Mouse (Mus musculus): ENCODE measurements at regions not wholly inside any gene's neighbourhood (a gene's known extent, or its start where the extent isn't known, plus 50 kb on each side); places are given as distances from the start of the nearest gene placed in this dataset.

DNA sequence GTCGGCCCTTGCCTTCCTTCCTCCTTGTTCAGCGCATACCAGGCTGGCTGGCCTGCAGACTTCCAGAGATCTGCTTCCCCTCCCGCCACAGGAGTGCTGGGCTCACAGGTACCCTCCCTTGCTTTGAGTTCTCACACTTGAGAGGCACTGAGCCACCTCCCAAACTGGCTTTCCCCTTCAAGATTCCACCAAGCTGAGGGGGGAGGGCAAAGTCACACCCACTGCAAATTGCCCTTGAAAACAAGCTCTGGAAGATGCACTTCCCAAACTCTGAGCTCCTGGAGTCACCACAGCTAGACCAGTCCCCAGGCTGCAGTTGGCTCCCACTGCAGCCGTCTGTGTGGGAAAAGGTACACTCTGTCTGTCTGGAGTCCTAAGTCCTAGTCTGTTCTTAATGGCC, 142.1 kb upstream of the Slc22a12 start:
- no peaks in the 10 kb centered on the region for H3K36me3 ChIP-seq (ENCODE audit: control insufficient read depth, insufficient read depth, low read length)
- H3K9me3 ChIP-seq (ENCODE audit: control insufficient read depth, low read length) = no peaks in the 10 kb centered on the region
- H3K4me1 ChIP-seq (replicated peaks; ENCODE audit: control insufficient read depth, insufficient read depth, low read length) = no peaks in the 10 kb centered on the region
- 13% methylated on average over 4 of the region's 4 CpGs for WGBS
- H3K27ac ChIP-seq (ENCODE audit: low read length) = no peak overlapping the region
- H3K4me3 ChIP-seq (ENCODE audit: low read length) = no peak overlapping the region
- no peak overlapping the region for H3K4me2 ChIP-seq (ENCODE audit: low read depth, low read length)
- H3K9ac ChIP-seq (ENCODE audit: low read length) = no peak overlapping the region
- no peak for ATAC-seq (ENCODE audit: low read depth)
- H3K27me3 ChIP-seq (ENCODE audit: control insufficient read depth, insufficient read depth, low read depth, low read length) = no peaks in the 10 kb centered on the region

DNA sequence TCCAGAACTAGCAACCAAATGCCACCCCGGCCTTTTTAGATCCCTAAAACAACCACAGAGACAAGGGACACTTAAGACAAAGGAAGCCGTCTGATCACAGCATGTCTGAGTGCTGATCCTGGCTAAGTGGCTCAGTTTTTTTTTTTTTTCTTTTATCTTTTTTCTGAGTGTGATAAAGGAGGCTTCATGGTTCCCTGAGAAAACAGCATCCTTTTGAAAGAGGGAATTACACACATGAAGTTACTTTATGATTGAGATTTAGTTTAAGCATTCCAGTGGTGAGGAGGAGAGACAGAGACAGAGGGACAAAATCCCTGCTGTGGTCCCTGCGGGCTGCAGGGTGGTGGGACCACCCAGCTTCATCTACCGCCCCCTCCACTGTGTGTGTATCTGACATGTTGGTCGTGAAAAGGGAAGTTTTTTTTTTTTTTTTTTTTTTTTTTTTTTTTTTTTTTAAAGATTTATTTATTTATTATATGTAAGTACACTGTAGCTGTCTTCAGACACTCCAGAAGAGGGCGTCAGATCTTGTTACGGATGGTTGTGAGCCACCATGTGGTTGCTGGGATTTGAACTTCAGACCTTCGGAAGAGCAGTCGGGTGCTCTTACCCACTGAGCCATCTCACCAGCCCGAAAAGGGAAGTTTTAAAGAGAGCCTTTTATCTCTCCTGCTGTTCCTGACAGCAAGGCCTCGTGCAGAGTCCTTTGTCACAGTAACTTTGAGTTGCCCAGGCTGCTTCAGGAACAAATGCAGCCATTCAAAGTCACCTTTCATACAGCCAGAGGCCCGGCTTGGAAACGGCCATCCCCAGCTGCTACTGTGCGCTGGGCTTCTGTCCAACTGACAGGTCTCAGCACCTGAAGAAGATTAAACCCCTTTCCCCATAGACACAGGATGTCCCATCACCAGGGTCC, 136.8 kb upstream of the Slc22a12 start:
- Histone ChIP-seq H3K4me1 (replicated peaks; ENCODE audit: control insufficient read depth, insufficient read depth, low read length) (no peaks in the 10 kb centered on the region), H3K9me3 (ENCODE audit: control insufficient read depth, low read length) (no peaks in the 10 kb centered on the region), H3K27ac (ENCODE audit: low read length) (no peak overlapping the region), H3K9ac (ENCODE audit: low read length) (no peak overlapping the region), H3K36me3 (ENCODE audit: control insufficient read depth, insufficient read depth, low read length) (no peaks in the 10 kb centered on the region), H3K4me3 (ENCODE audit: low read length) (no peak overlapping the region), H3K4me2 (ENCODE audit: low read depth, low read length) (no peak overlapping the region), H3K27me3 (ENCODE audit: control insufficient read depth, insufficient read depth, low read depth, low read length) (no peaks in the 10 kb centered on the region)
- no peak for ATAC-seq (ENCODE audit: low read depth)
- WGBS = 29% methylated on average over 12 of the region's 14 CpGs

DNA sequence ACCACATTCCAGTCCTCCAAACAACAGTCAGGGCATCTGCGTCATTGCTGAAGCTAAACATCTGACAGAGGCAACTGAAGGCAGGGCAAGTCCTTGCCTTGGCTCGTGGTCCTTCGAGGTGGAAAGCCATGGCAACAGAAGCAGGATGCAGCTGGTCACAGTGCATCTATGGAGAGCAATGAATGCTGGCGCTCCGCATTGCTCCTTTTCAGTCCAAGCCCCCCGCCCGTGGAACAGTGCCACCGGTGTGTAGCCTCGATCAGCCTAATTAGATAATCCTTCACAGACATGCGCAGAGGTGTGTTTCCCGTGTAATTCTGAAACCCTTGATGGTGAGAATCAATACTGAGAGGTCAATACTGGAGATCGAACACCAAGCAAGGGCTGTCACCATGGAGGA, 134.7 kb upstream of the Slc22a12 start:
- H3K9ac ChIP-seq (ENCODE audit: low read length) = no peak overlapping the region
- 72% methylated on average over 12 of the region's 12 CpGs for WGBS

GRCm38 (mm10) chr19:6675586-6675985, 132.8 kb upstream of the Slc22a12 start:
- Histone ChIP-seq H3K27me3 (ENCODE audit: control insufficient read depth, insufficient read depth, low read depth, low read length) (no peaks in the 10 kb centered on the region), H3K27ac (ENCODE audit: low read length) (no peak overlapping the region), H3K36me3 (ENCODE audit: control insufficient read depth, insufficient read depth, low read length) (no peaks in the 10 kb centered on the region), H3K4me2 (ENCODE audit: low read depth, low read length) (no peak overlapping the region), H3K4me1 (replicated peaks; ENCODE audit: control insufficient read depth, insufficient read depth, low read length) (no peaks in the 10 kb centered on the region), H3K9me3 (ENCODE audit: control insufficient read depth, low read length) (no peaks in the 10 kb centered on the region), H3K4me3 (ENCODE audit: low read length) (no peak overlapping the region), H3K9ac (ENCODE audit: low read length) (no peak overlapping the region)
- WGBS = 44% methylated on average over 3 of the region's 3 CpGs
- ATAC-seq (ENCODE audit: low read depth) = no peak

More for the DNA sequence above, 134.7 kb upstream of the Slc22a12 start:
- ATAC-seq (ENCODE audit: low read depth) = no peak
- no peaks in the 10 kb centered on the region for H3K4me1 ChIP-seq (replicated peaks; ENCODE audit: control insufficient read depth, insufficient read depth, low read length)
- H3K27me3 ChIP-seq (ENCODE audit: control insufficient read depth, insufficient read depth, low read depth, low read length) = no peaks in the 10 kb centered on the region
- H3K4me2 ChIP-seq (ENCODE audit: low read depth, low read length) = no peak overlapping the region
- no peak overlapping the region for H3K27ac ChIP-seq (ENCODE audit: low read length)
- H3K9me3 ChIP-seq (ENCODE audit: control insufficient read depth, low read length) = no peaks in the 10 kb centered on the region
- no peak overlapping the region for H3K4me3 ChIP-seq (ENCODE audit: low read length)
- H3K36me3 ChIP-seq (ENCODE audit: control insufficient read depth, insufficient read depth, low read length) = no peaks in the 10 kb centered on the region

GRCm38 (mm10) chr19:6671696-6672095, 128.9 kb upstream of the Slc22a12 start:
- no peaks in the 10 kb centered on the region for H3K36me3 ChIP-seq (ENCODE audit: control insufficient read depth, insufficient read depth, low read length)
- H3K4me1 ChIP-seq (replicated peaks; ENCODE audit: control insufficient read depth, insufficient read depth, low read length) = no peaks in the 10 kb centered on the region
- H3K27me3 ChIP-seq (ENCODE audit: control insufficient read depth, insufficient read depth, low read depth, low read length) = no peaks in the 10 kb centered on the region
- no peak for ATAC-seq (ENCODE audit: low read depth)
- no peak overlapping the region for H3K4me2 ChIP-seq (ENCODE audit: low read depth, low read length)
- H3K27ac ChIP-seq (ENCODE audit: low read length) = no peak overlapping the region
- H3K9ac ChIP-seq (ENCODE audit: low read length) = no peak overlapping the region
- 65% methylated on average over 6 of the region's 6 CpGs for WGBS
- H3K9me3 ChIP-seq (ENCODE audit: control insufficient read depth, low read length) = no peaks in the 10 kb centered on the region
- no peak overlapping the region for H3K4me3 ChIP-seq (ENCODE audit: low read length)

GRCm38 (mm10) chr19:6669881-6670280, 127.0 kb upstream of the Slc22a12 start:
- WGBS = 57% methylated on average over 8 of the region's 8 CpGs
- Histone ChIP-seq H3K9ac (ENCODE audit: low read length) (no peak overlapping the region), H3K9me3 (ENCODE audit: control insufficient read depth, low read length) (no peaks in the 10 kb centered on the region), H3K27ac (ENCODE audit: low read length) (no peak overlapping the region), H3K4me1 (replicated peaks; ENCODE audit: control insufficient read depth, insufficient read depth, low read length) (no peaks in the 10 kb centered on the region), H3K4me2 (ENCODE audit: low read depth, low read length) (no peak overlapping the region), H3K27me3 (ENCODE audit: control insufficient read depth, insufficient read depth, low read depth, low read length) (no peaks in the 10 kb centered on the region), H3K36me3 (ENCODE audit: control insufficient read depth, insufficient read depth, low read length) (no peaks in the 10 kb centered on the region), H3K4me3 (ENCODE audit: low read length) (no peak overlapping the region)
- ATAC-seq (ENCODE audit: low read depth) = no peak

- no peak overlapping the region for H3K4me2 ChIP-seq (ENCODE audit: low read depth, low read length)
- WGBS = 30% methylated on average over 2 of the region's 2 CpGs
Observed at GRCm38 (mm10) chr19:6668545-6668944, 125.7 kb upstream of the Slc22a12 start.

DNA sequence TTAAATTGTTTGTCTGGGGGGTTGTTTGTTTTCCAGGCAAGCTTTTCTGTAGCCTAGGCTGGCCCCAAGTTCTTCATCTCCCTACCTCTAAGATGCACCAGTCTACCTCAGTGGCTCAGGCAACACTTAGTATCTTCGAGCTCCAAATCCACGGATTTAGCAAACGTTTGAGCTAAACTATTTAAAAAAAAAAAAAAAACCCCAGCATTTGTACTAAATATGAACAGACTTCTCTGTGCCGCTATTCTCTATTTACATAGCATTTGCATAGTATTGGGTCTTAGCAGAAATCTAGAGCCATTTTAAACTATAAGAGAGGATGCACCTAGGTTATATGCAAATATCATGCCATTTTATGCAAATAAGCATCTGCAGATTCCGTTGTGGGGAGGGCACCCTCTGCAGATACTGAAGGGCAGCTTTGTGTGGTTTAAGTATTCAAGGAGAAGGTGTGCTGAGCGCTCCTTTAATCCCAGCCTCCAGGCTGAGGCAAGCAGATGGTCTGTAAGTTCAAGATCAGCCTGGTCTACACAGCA, 123.4 kb upstream of the Slc22a12 start:
- no peaks in the 10 kb centered on the region for H3K4me1 ChIP-seq (replicated peaks; ENCODE audit: control insufficient read depth, insufficient read depth, low read length)
- H3K4me2 ChIP-seq (ENCODE audit: low read depth, low read length) = no peak overlapping the region
- no peaks in the 10 kb centered on the region for H3K9me3 ChIP-seq (ENCODE audit: control insufficient read depth, low read length)
- no peak overlapping the region for H3K27ac ChIP-seq (ENCODE audit: low read length)
- WGBS = 64% methylated on average over 6 of the region's 6 CpGs
- H3K27me3 ChIP-seq (ENCODE audit: control insufficient read depth, insufficient read depth, low read depth, low read length) = peaks cover 3% of the 10 kb centered on the region; the same call in 1 of the 2 replicates
- no peak overlapping the region for H3K4me3 ChIP-seq (ENCODE audit: low read length)
- ATAC-seq (ENCODE audit: low read depth) = no peak
- no peaks in the 10 kb centered on the region for H3K36me3 ChIP-seq (ENCODE audit: control insufficient read depth, insufficient read depth, low read length)
- H3K9ac ChIP-seq (ENCODE audit: low read length) = no peak overlapping the region

More at GRCm38 (mm10) chr19:6668545-6668944, 125.7 kb upstream of the Slc22a12 start:
- H3K36me3 ChIP-seq (ENCODE audit: control insufficient read depth, insufficient read depth, low read length) = no peaks in the 10 kb centered on the region
- no peak overlapping the region for H3K9ac ChIP-seq (ENCODE audit: low read length)
- ATAC-seq (ENCODE audit: low read depth) = no peak
- no peak overlapping the region for H3K27ac ChIP-seq (ENCODE audit: low read length)
- H3K27me3 ChIP-seq (ENCODE audit: control insufficient read depth, insufficient read depth, low read depth, low read length) = no peaks in the 10 kb centered on the region
- no peak overlapping the region for H3K4me3 ChIP-seq (ENCODE audit: low read length)
- no peaks in the 10 kb centered on the region for H3K4me1 ChIP-seq (replicated peaks; ENCODE audit: control insufficient read depth, insufficient read depth, low read length)
- H3K9me3 ChIP-seq (ENCODE audit: control insufficient read depth, low read length) = no peaks in the 10 kb centered on the region

GRCm38 (mm10) chr19:6665264-6666054, 122.6 kb upstream of the Slc22a12 start:
- 60% methylated on average over 15 of the region's 15 CpGs for WGBS
- Histone ChIP-seq H3K27ac (ENCODE audit: low read length) (no peak overlapping the region), H3K36me3 (ENCODE audit: control insufficient read depth, insufficient read depth, low read length) (no peaks in the 10 kb centered on the region), H3K9ac (ENCODE audit: low read length) (no peak overlapping the region), H3K27me3 (ENCODE audit: control insufficient read depth, insufficient read depth, low read depth, low read length) (peaks cover 3% of the 10 kb centered on the region; the same call in 1 of the 2 replicates), H3K4me2 (ENCODE audit: low read depth, low read length) (no peak overlapping the region), H3K4me3 (ENCODE audit: low read length) (no peak overlapping the region), H3K9me3 (ENCODE audit: control insufficient read depth, low read length) (no peaks in the 10 kb centered on the region), H3K4me1 (replicated peaks; ENCODE audit: control insufficient read depth, insufficient read depth, low read length) (no peaks in the 10 kb centered on the region)
- no peak for ATAC-seq (ENCODE audit: low read depth)
